Mouse (Mus musculus) lung, adult 2 months (tissue): ENCODE results near the gene Faf2. TPM values are rescaled to one million over a fixed set of nuclear protein-coding genes. Genes with fewer than 3 reads are reported as not detected.

ENCODE experiments used
- DNase-seq: peaks from one replicate; pipeline ENCODE4 v3.0.0; 2022
- H3K4me1 ChIP-seq: fragments of 200-500 bp; 2 replicates; pipeline ENCODE4 v1.6.1; 2011; ENCODE audit warnings: low read length; ENCODE audit not compliant: control insufficient read depth, insufficient read depth
- H3K4me3 ChIP-seq: fragments of 200-500 bp; replicated peaks from 2 replicates; pipeline ENCODE3; 2011; ENCODE audit warnings: low read depth, mild to moderate bottlenecking, control low read depth, low read length; ENCODE audit errors: extremely low read depth
- CTCF ChIP-seq: fragments of 200-500 bp; IDR thresholded peaks from 2 replicates; pipeline ENCODE4 v1.5.1; 2011; ENCODE audit warnings: mild to moderate bottlenecking, low read length, control low read depth; ENCODE audit not compliant: insufficient read depth
- POLR2A ChIP-seq: fragments of 200-500 bp; IDR thresholded peaks from 2 replicates; pipeline ENCODE4 v1.6.1; 2011; ENCODE audit warnings: low read depth, mild to moderate bottlenecking, control low read depth, low read length, borderline replicate concordance; ENCODE audit errors: extremely low read depth
- WGBS: fragments of 180-500 bp; shearing (Covaris S2); methylation state at CpG from one replicate; pipeline ENCODE4 v1.1.7; 2018; 5-methylcytosine and 5-hydroxymethylcytosine counted together
- polyA plus RNA-seq: library from polyadenylated mRNA; depleted of rRNA; stranded (reverse); fragments of >200 nt; gene quantifications from 2 replicates; pipeline ENCODE4 v1.2.3, GENCODE M21; 2012

The Faf2 gene
- polyA plus RNA-seq, 1 experiment = 27.7 TPM

- TF ChIP-seq CTCF (no peak), POLR2A (no peak)
- WGBS = under 1% methylated on average over 24 of the region's 24 CpGs
- H3K4me3 ChIP-seq = peak overlapping the region; percentile 89
- no peak for DNase-seq
- H3K4me1 ChIP-seq = no peaks in the 10 kb centered on the region; the same call in 1 of the 2 replicates
Measured at GRCm38 (mm10) chr13:54589414-54589995, 32.1 kb upstream of the Faf2 start.

GRCm38 (mm10) chr13:54589996-54590951 is 31.3 kb upstream of the Faf2 start, which contains the start of the genes Nop16 and Higd2a:
TSS of gene Nop16 (minus strand) at chr13:54590090.
TSS of gene Higd2a (plus strand) at chr13:54590207.
- no peaks in the 10 kb centered on the region; the same call in 1 of the 2 replicates for H3K4me1 ChIP-seq
- peak; percentile 96 for DNase-seq
- WGBS = under 1% methylated on average over 51 of the region's 51 CpGs
- TF ChIP-seq CTCF (no peak), POLR2A (peak; percentile 42; the same call in 1 of the 2 replicates)
- peak within 1 kb of the TSS; percentile 89 for H3K4me3 ChIP-seq

GRCm38 (mm10) chr13:54591776-54592356 is 29.7 kb upstream of the Faf2 start:
- no peaks in the 10 kb centered on the region; the same call in 1 of the 2 replicates for H3K4me1 ChIP-seq
- WGBS = 85% methylated on average over 8 of the region's 8 CpGs

GRCm38 (mm10) chr13:54593617-54594016 is 28.0 kb upstream of the Faf2 start:
- no peak for DNase-seq
- TF ChIP-seq POLR2A = no peak
- TF ChIP-seq CTCF = no peak
- 82% methylated on average over 11 of the region's 11 CpGs for WGBS

More at GRCm38 (mm10) chr13:54591776-54592356, 29.7 kb upstream of the Faf2 start:
- no peak for TF ChIP-seq POLR2A
- no peak for DNase-seq
- H3K4me3 ChIP-seq = no peak overlapping the region

GRCm38 (mm10) chr13:54596107-54596690 is 25.4 kb upstream of the Faf2 start:
- no peaks in the 10 kb centered on the region; the same call in 1 of the 2 replicates for H3K4me1 ChIP-seq
- 59% methylated on average over 8 of the region's 8 CpGs for WGBS
- DNase-seq = no peak
- TF ChIP-seq CTCF (no peak), POLR2A (no peak)
- no peak overlapping the region for H3K4me3 ChIP-seq

More at GRCm38 (mm10) chr13:54593617-54594016, 28.0 kb upstream of the Faf2 start:
- no peak overlapping the region for H3K4me3 ChIP-seq
- H3K4me1 ChIP-seq = no peaks in the 10 kb centered on the region; the same call in 1 of the 2 replicates

GRCm38 (mm10) chr13:54596870-54597269 is 24.7 kb upstream of the Faf2 start:
- TF ChIP-seq POLR2A (no peak), CTCF (no peak)
- Histone ChIP-seq H3K4me3 (no peak overlapping the region), H3K4me1 (no peaks in the 10 kb centered on the region)
- no peak for DNase-seq
- 58% methylated on average over 5 of the region's 5 CpGs for WGBS

- 83% methylated on average over 12 of the region's 12 CpGs for WGBS
Measured at GRCm38 (mm10) chr13:54598622-54599143, 22.9 kb upstream of the Faf2 start.

GRCm38 (mm10) chr13:54602639-54603111 is 18.9 kb upstream of the Faf2 start:
- Histone ChIP-seq H3K4me1 (peaks cover 3% of the 10 kb centered on the region), H3K4me3 (no peak overlapping the region)
- no peak for DNase-seq
- TF ChIP-seq POLR2A (no peak), CTCF (no peak)
- 67% methylated on average over 3 of the region's 3 CpGs for WGBS

More at GRCm38 (mm10) chr13:54598622-54599143, 22.9 kb upstream of the Faf2 start:
- TF ChIP-seq POLR2A (no peak), CTCF (no peak)
- Histone ChIP-seq H3K4me1 (no peaks in the 10 kb centered on the region), H3K4me3 (no peak overlapping the region)
- DNase-seq = no peak
